Mouse (Mus musculus): Measurements from ENCODE around the gene Aph1a. TPM values are rescaled to one million over a fixed set of nuclear protein-coding genes. Genes with fewer than 3 reads are reported as not detected.
"Not testable (repeated sequence)": the region's sequence is repeated elsewhere in the genome, so short reads cannot be mapped to it uniquely, and the experiment has no call there.

Gene Aph1a
- total RNA-seq, 1 experiment from 2014 or later = 27.1 TPM

- ATAC-seq (ENCODE audit: extremely low read depth, insufficient number of reproducible peaks, low FRiP score, poor library complexity, severe bottlenecking) = no peak
These were observed 11.6 kb downstream of the Aph1a start for GRCm38 (mm10) chr3:95905146-95905939.

GRCm38 (mm10) chr3:95905940-95906492 is 12.2 kb downstream of the Aph1a start:
- no peak for ATAC-seq (ENCODE audit: extremely low read depth, insufficient number of reproducible peaks, low FRiP score, poor library complexity, severe bottlenecking)

- ATAC-seq (ENCODE audit: extremely low read depth, insufficient number of reproducible peaks, low FRiP score, poor library complexity, severe bottlenecking) = peak; percentile 53; the same call in 1 of the 2 replicates
These were observed 13.1 kb downstream of the Aph1a start for GRCm38 (mm10) chr3:95906860-95907259.

GRCm38 (mm10) chr3:95907613-95908012 is 13.8 kb downstream of the Aph1a start:
- no peak for ATAC-seq (ENCODE audit: extremely low read depth, insufficient number of reproducible peaks, low FRiP score, poor library complexity, severe bottlenecking)

- ATAC-seq (ENCODE audit: extremely low read depth, insufficient number of reproducible peaks, low FRiP score, poor library complexity, severe bottlenecking) = no peak
These were observed 20.9 kb downstream of the Aph1a start for GRCm38 (mm10) chr3:95914706-95915105.

GRCm38 (mm10) chr3:95916760-95917159 is 23.0 kb downstream of the Aph1a start:
- ATAC-seq (ENCODE audit: extremely low read depth, insufficient number of reproducible peaks, low FRiP score, poor library complexity, severe bottlenecking) = no peak

GRCm38 (mm10) chr3:95920532-95920931 is 26.8 kb downstream of the Aph1a start:
- ATAC-seq (ENCODE audit: extremely low read depth, insufficient number of reproducible peaks, low FRiP score, poor library complexity, severe bottlenecking) = not testable (repeated sequence)

- ATAC-seq (ENCODE audit: extremely low read depth, insufficient number of reproducible peaks, low FRiP score, poor library complexity, severe bottlenecking) = not testable (repeated sequence)
These were observed 29.7 kb downstream of the Aph1a start for GRCm38 (mm10) chr3:95923429-95923828.

- no peak for ATAC-seq (ENCODE audit: extremely low read depth, insufficient number of reproducible peaks, low FRiP score, poor library complexity, severe bottlenecking)
These were observed 30.4 kb downstream of the Aph1a start for GRCm38 (mm10) chr3:95924185-95924584.

- no peak for ATAC-seq (ENCODE audit: extremely low read depth, insufficient number of reproducible peaks, low FRiP score, poor library complexity, severe bottlenecking)
These were observed 31.3 kb downstream of the Aph1a start for GRCm38 (mm10) chr3:95925087-95925486.

GRCm38 (mm10) chr3:95928261-95928657 is 34.5 kb downstream of the Aph1a start:
- no peak for ATAC-seq (ENCODE audit: extremely low read depth, insufficient number of reproducible peaks, low FRiP score, poor library complexity, severe bottlenecking)

- ATAC-seq (ENCODE audit: extremely low read depth, insufficient number of reproducible peaks, low FRiP score, poor library complexity, severe bottlenecking) = peak; percentile 99
These were observed 35.1 kb downstream of the Aph1a start, which contains the start of gene Anp32e for GRCm38 (mm10) chr3:95928658-95929503. Gene Anp32e, plus strand, starts transcription at chr3:95929246.

GRCm38 (mm10) chr3:95929581-95930470 is 36.1 kb downstream of the Aph1a start:
- ATAC-seq (ENCODE audit: extremely low read depth, insufficient number of reproducible peaks, low FRiP score, poor library complexity, severe bottlenecking) = no peak

GRCm38 (mm10) chr3:95930471-95930789 is 36.7 kb downstream of the Aph1a start:
- no peak for ATAC-seq (ENCODE audit: extremely low read depth, insufficient number of reproducible peaks, low FRiP score, poor library complexity, severe bottlenecking)

GRCm38 (mm10) chr3:95931471-95931870 is 37.7 kb downstream of the Aph1a start:
- ATAC-seq (ENCODE audit: extremely low read depth, insufficient number of reproducible peaks, low FRiP score, poor library complexity, severe bottlenecking) = no peak

- ATAC-seq (ENCODE audit: extremely low read depth, insufficient number of reproducible peaks, low FRiP score, poor library complexity, severe bottlenecking) = no peak
These were observed 38.4 kb downstream of the Aph1a start for GRCm38 (mm10) chr3:95932157-95932556.

- ATAC-seq (ENCODE audit: extremely low read depth, insufficient number of reproducible peaks, low FRiP score, poor library complexity, severe bottlenecking) = no peak
These were observed 38.8 kb downstream of the Aph1a start for GRCm38 (mm10) chr3:95932566-95932965.

- no peak for ATAC-seq (ENCODE audit: extremely low read depth, insufficient number of reproducible peaks, low FRiP score, poor library complexity, severe bottlenecking)
These were observed 39.5 kb downstream of the Aph1a start for GRCm38 (mm10) chr3:95933111-95933750.

Data from neutrophil, adult 5-6 weeks (primary cell).